Mouse (Mus musculus): ENCODE results near the gene Ms4a6d. TPM values are rescaled to one million over a fixed set of nuclear protein-coding genes. Genes with fewer than 3 reads are reported as not detected.

The Ms4a6d gene
- 0.67 and 2.2 TPM in 2 replicates for polyA plus RNA-seq (2011; ENCODE audit: insufficient read length, low read depth, missing spikeins)

- no peak within 1 kb of the TSS for H3K27ac ChIP-seq (ENCODE audit: insufficient read depth, low read length)
- no peak within 1 kb of the TSS for H3K4me3 ChIP-seq (ENCODE audit: insufficient read depth, low read length)
- H3K4me1 ChIP-seq (ENCODE audit: control insufficient read depth, insufficient read depth, low read length), result no peaks in the 10 kb centered on the region
- TF ChIP-seq CTCF (IDR thresholded peaks at IDR 0.05; ENCODE audit: borderline replicate concordance, insufficient read depth, low read length), result no peak
- TF ChIP-seq POLR2A (IDR thresholded peaks at IDR 0.05; ENCODE audit: low read depth, low read length), result no peak
Observed at GRCm38 (mm10) chr19:11604603-11605002, at the start of gene Ms4a6d. Gene Ms4a6d, minus strand, starts transcription at chr19:11604849.

- H3K4me3 ChIP-seq (ENCODE audit: insufficient read depth, low read length), result no peak overlapping the region
- TF ChIP-seq POLR2A (IDR thresholded peaks at IDR 0.05; ENCODE audit: low read depth, low read length), result no peak
- no peak for TF ChIP-seq CTCF (IDR thresholded peaks at IDR 0.05; ENCODE audit: borderline replicate concordance, insufficient read depth, low read length)
- H3K4me1 ChIP-seq (ENCODE audit: control insufficient read depth, insufficient read depth, low read length), result no peaks in the 10 kb centered on the region
- no peak overlapping the region for H3K27ac ChIP-seq (ENCODE audit: insufficient read depth, low read length)
Observed at GRCm38 (mm10) chr19:11649564-11649963, 44.9 kb upstream of the Ms4a6d start.

GRCm38 (mm10) chr19:11646166-11646565, 41.5 kb upstream of the Ms4a6d start:
- H3K4me3 ChIP-seq (ENCODE audit: insufficient read depth, low read length), result no peak overlapping the region
- H3K4me1 ChIP-seq (ENCODE audit: control insufficient read depth, insufficient read depth, low read length), result no peaks in the 10 kb centered on the region
- no peak overlapping the region for H3K27ac ChIP-seq (ENCODE audit: insufficient read depth, low read length)
- TF ChIP-seq POLR2A (IDR thresholded peaks at IDR 0.05; ENCODE audit: low read depth, low read length) (no peak), CTCF (IDR thresholded peaks at IDR 0.05; ENCODE audit: borderline replicate concordance, insufficient read depth, low read length) (no peak)

GRCm38 (mm10) chr19:11640732-11641131, 36.1 kb upstream of the Ms4a6d start, which contains the start of gene Ms4a3:
Gene Ms4a3, minus strand, starts transcription at chr19:11640851.
- Histone ChIP-seq H3K4me1 (ENCODE audit: control insufficient read depth, insufficient read depth, low read length) (no peaks in the 10 kb centered on the region), H3K27ac (ENCODE audit: insufficient read depth, low read length) (no peak within 1 kb of the TSS), H3K4me3 (ENCODE audit: insufficient read depth, low read length) (no peak within 1 kb of the TSS)
- TF ChIP-seq CTCF (IDR thresholded peaks at IDR 0.05; ENCODE audit: borderline replicate concordance, insufficient read depth, low read length) (no peak), POLR2A (IDR thresholded peaks at IDR 0.05; ENCODE audit: low read depth, low read length) (no peak)

GRCm38 (mm10) chr19:11639038-11639437, 34.4 kb upstream of the Ms4a6d start:
- TF ChIP-seq CTCF (IDR thresholded peaks at IDR 0.05; ENCODE audit: borderline replicate concordance, insufficient read depth, low read length) (no peak), POLR2A (IDR thresholded peaks at IDR 0.05; ENCODE audit: low read depth, low read length) (no peak)
- H3K4me1 ChIP-seq (ENCODE audit: control insufficient read depth, insufficient read depth, low read length), result no peaks in the 10 kb centered on the region
- H3K4me3 ChIP-seq (ENCODE audit: insufficient read depth, low read length), result no peak overlapping the region
- no peak overlapping the region for H3K27ac ChIP-seq (ENCODE audit: insufficient read depth, low read length)

- H3K4me3 ChIP-seq (ENCODE audit: insufficient read depth, low read length), result no peak overlapping the region
- TF ChIP-seq CTCF (IDR thresholded peaks at IDR 0.05; ENCODE audit: borderline replicate concordance, insufficient read depth, low read length) (no peak), POLR2A (IDR thresholded peaks at IDR 0.05; ENCODE audit: low read depth, low read length) (no peak)
Observed at GRCm38 (mm10) chr19:11635572-11635971, 30.9 kb upstream of the Ms4a6d start.

GRCm38 (mm10) chr19:11634330-11634729, 29.7 kb upstream of the Ms4a6d start:
- no peak for TF ChIP-seq CTCF (IDR thresholded peaks at IDR 0.05; ENCODE audit: borderline replicate concordance, insufficient read depth, low read length)
- TF ChIP-seq POLR2A (IDR thresholded peaks at IDR 0.05; ENCODE audit: low read depth, low read length), result no peak
- H3K27ac ChIP-seq (ENCODE audit: insufficient read depth, low read length), result no peak overlapping the region
- H3K4me3 ChIP-seq (ENCODE audit: insufficient read depth, low read length), result no peak overlapping the region
- no peaks in the 10 kb centered on the region for H3K4me1 ChIP-seq (ENCODE audit: control insufficient read depth, insufficient read depth, low read length)

More at GRCm38 (mm10) chr19:11635572-11635971, 30.9 kb upstream of the Ms4a6d start:
- Histone ChIP-seq H3K27ac (ENCODE audit: insufficient read depth, low read length) (no peak overlapping the region), H3K4me1 (ENCODE audit: control insufficient read depth, insufficient read depth, low read length) (no peaks in the 10 kb centered on the region)

- no peak overlapping the region for H3K27ac ChIP-seq (ENCODE audit: insufficient read depth, low read length)
- TF ChIP-seq CTCF (IDR thresholded peaks at IDR 0.05; ENCODE audit: borderline replicate concordance, insufficient read depth, low read length), result no peak
- no peak for TF ChIP-seq POLR2A (IDR thresholded peaks at IDR 0.05; ENCODE audit: low read depth, low read length)
- no peaks in the 10 kb centered on the region for H3K4me1 ChIP-seq (ENCODE audit: control insufficient read depth, insufficient read depth, low read length)
- H3K4me3 ChIP-seq (ENCODE audit: insufficient read depth, low read length), result no peak overlapping the region
Observed at GRCm38 (mm10) chr19:11633732-11634131, 29.1 kb upstream of the Ms4a6d start.

GRCm38 (mm10) chr19:11625231-11625630, 20.6 kb upstream of the Ms4a6d start:
- H3K4me1 ChIP-seq (ENCODE audit: control insufficient read depth, insufficient read depth, low read length), result no peaks in the 10 kb centered on the region
- TF ChIP-seq POLR2A (IDR thresholded peaks at IDR 0.05; ENCODE audit: low read depth, low read length) (no peak), CTCF (IDR thresholded peaks at IDR 0.05; ENCODE audit: borderline replicate concordance, insufficient read depth, low read length) (no peak)
- no peak overlapping the region for H3K4me3 ChIP-seq (ENCODE audit: insufficient read depth, low read length)
- H3K27ac ChIP-seq (ENCODE audit: insufficient read depth, low read length), result no peak overlapping the region

- no peaks in the 10 kb centered on the region for H3K4me1 ChIP-seq (ENCODE audit: control insufficient read depth, insufficient read depth, low read length)
- H3K4me3 ChIP-seq (ENCODE audit: insufficient read depth, low read length), result no peak overlapping the region
- TF ChIP-seq CTCF (IDR thresholded peaks at IDR 0.05; ENCODE audit: borderline replicate concordance, insufficient read depth, low read length), result no peak
- TF ChIP-seq POLR2A (IDR thresholded peaks at IDR 0.05; ENCODE audit: low read depth, low read length), result no peak
Observed at GRCm38 (mm10) chr19:11624800-11625199, 20.2 kb upstream of the Ms4a6d start.

More at GRCm38 (mm10) chr19:11624800-11625199, 20.2 kb upstream of the Ms4a6d start:
- no peak overlapping the region for H3K27ac ChIP-seq (ENCODE audit: insufficient read depth, low read length)

Measured in embryonic fibroblast, embryonic 13.5 days (primary cell).